Mouse (Mus musculus): ENCODE results near the gene Hap1. TPM values are rescaled to one million over a fixed set of nuclear protein-coding genes. Genes with fewer than 3 reads are reported as not detected.
"Not testable (repeated sequence)": the region's sequence is repeated elsewhere in the genome, so short reads cannot be mapped to it uniquely, and the experiment has no call there.

Hap1 gene
- total RNA-seq, 2 experiments from 2014 or later, result 3.1 to 4.1 TPM

GRCm38 (mm10) chr11:100389931-100390445, 34.1 kb upstream of the Hap1 start:
- DNase-seq, result peak; percentile 71

DNA sequence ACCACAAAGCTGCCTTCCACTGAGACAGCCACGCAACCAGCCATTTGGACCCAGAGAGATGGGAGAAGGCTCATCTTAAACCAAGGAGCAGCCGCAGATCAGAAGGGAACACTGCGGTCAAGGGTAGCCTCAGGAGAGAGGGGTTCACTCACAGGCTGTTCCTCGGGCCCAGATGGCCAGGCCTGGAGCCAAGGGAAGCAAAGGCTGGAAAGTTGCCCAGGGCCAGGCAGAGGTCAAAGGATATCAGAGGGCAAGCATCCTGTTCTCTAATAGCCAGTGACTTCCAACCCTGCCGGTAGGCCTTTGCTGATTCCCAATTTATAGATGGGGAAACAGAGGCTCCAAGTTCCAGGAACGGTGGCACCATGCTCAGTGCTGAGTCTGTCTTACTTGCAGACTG, 32.7 kb upstream of the Hap1 start:
- DNase-seq, result peak; percentile 83

GRCm38 (mm10) chr11:100387589-100388375, 31.9 kb upstream of the Hap1 start:
- DNase-seq, result peak; percentile 86

DNA sequence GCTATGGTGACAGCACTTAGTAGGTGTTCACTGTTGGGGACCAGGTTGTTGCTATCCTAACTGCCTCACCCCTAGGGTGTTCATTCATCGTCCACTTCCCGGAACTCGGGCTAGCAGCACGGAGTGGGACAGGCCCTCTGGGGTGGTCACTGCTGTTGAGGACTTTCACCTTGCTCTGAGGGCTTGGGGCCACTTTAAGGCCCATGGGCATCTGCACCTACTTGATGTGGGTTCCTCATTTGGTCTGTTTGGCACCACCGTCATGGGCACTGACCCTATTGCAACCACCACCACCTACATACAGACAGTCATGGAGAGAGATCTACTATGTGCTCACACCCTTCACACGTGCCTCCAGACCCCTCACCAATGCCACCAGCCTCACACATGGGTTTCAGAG, 31.2 kb upstream of the Hap1 start:
- no peak for DNase-seq

GRCm38 (mm10) chr11:100386586-100386985, 30.7 kb upstream of the Hap1 start:
- no peak for DNase-seq

DNA sequence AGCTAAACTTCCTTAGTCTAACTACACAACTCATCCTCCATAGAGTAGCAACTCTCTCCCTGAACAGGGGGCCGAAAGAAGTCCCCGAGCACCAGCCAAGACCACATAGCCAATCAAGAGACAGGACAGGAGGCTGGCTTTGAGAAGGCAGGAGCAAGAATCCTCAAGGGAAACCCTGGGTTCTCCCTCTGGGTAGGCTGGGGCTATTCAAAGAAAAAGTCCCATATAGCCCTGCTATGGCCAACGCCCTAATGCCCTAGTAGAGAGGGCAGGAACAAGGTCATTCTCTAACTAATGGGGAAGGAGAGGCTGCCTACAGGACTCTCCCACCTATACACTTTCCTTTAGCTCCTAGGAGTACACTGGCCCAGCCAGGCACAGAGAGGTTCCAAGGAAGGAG, 29.1 kb upstream of the Hap1 start:
- no peak for DNase-seq

- DNase-seq, result no peak
These were observed 26.8 kb upstream of the Hap1 start for GRCm38 (mm10) chr11:100382682-100383081.

GRCm38 (mm10) chr11:100379311-100379710, 23.4 kb upstream of the Hap1 start:
- no peak for DNase-seq

- DNase-seq, result no peak
These were observed 22.5 kb upstream of the Hap1 start for GRCm38 (mm10) chr11:100378446-100378845.

- DNase-seq, result no peak
These were observed 22.1 kb upstream of the Hap1 start for GRCm38 (mm10) chr11:100377989-100378388.

DNA sequence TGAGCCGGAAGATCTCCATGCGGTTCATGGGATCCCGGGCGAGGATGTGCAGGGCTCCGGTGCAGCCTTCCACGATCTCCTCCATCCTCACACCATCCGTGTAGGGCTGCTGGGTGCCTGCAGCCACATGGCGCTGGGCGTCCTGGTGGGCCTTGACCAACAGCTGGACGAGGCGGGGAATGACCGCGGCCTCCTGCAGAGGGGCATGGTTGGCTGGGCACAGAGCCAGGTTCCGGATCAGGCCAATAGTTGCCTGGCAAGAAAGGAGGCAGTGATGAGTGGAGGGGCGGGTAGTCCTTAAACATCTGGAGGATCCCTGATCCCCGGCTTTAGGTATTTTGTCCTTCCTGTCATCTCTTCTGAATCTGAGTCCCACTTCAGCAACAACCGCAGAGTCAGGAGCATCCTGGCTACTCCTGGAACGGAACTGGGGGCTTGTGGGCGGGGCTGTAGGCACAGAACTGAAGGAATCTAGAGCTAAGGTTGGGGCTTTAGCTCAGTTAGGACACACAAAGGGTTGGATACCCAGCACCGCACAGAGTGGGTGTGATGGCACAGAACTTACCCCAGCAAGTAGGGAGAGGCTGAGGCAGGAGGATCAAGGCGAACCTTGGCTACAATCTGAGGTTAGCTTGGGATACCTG, 20.9 kb upstream of the Hap1 start:
- no peak for DNase-seq

GRCm38 (mm10) chr11:100376005-100376404, 20.1 kb upstream of the Hap1 start:
- no peak for DNase-seq

- no peak for DNase-seq
These were observed 19.2 kb upstream of the Hap1 start for GRCm38 (mm10) chr11:100375127-100375526.

- DNase-seq, result no peak
These were observed 16.1 kb upstream of the Hap1 start for GRCm38 (mm10) chr11:100371981-100372558.

- no peak for DNase-seq
These were observed 13.9 kb upstream of the Hap1 start for GRCm38 (mm10) chr11:100369822-100370221.

DNA sequence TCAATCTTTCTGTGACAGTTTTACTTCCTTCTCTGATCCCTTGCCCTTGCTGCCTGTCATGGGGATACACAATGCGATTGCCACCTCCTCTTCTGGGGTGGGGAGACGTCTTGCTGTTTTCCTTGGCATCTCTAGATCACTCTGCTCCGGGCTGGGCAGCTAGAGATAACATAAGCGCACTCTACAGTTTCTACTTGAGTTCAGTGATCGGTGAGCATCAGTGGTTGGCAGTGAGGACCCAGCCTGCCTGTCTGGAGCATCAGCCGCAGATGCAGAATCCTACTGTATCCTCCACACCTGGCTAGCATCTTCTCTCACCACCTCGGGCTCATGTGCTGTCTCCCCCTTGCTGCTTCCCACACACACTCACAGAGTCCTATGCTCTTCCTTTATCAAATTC, 13.2 kb upstream of the Hap1 start:
- DNase-seq, result no peak

GRCm38 (mm10) chr11:100362979-100363562, 7.1 kb upstream of the Hap1 start:
- DNase-seq, result peak; percentile 83

GRCm38 (mm10) chr11:100362209-100362978, 6.5 kb upstream of the Hap1 start:
- peak; percentile 87 for DNase-seq

DNA sequence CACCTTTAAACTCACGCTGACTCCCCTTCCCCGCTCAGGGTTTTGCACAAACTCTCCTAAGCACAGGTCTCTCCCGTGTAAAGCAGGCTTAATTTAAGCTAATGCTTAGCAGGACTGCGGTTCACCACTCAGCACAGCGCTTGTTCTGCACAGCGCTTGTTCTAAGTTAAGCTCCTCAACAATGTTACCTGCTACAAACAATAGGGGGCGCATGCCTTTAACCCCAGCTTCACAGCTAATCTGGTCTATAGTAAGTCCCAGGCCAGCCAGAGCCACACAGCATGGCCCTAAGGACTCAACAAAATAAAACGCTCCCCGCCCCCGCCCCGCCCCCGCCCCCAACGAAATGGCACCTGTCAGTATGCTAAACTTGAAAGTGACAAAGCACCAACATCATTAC, 5.1 kb upstream of the Hap1 start:
- not testable (repeated sequence) for DNase-seq

- no peak for DNase-seq
These were observed 4.2 kb upstream of the Hap1 start for GRCm38 (mm10) chr11:100360175-100360574.

DNA sequence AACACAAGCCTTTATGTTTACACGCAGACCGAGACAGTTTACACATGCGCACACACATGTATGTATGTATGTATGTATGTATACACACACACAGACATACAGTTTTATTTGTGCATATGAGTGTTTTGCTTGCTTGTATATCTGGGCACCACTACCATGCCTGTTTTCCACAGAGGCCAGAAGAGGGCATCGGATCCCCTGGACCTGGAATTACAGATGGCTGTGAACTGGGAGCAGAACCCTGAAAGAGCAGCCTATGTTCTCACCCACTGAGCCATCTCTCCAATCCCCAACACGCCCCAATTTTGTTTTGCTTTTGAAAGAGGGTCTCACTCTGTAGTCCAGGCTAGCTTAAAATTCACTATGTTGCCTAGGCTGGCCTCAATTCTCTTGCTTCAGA, 1.5 kb upstream of the Hap1 start:
- no peak for DNase-seq

DNA sequence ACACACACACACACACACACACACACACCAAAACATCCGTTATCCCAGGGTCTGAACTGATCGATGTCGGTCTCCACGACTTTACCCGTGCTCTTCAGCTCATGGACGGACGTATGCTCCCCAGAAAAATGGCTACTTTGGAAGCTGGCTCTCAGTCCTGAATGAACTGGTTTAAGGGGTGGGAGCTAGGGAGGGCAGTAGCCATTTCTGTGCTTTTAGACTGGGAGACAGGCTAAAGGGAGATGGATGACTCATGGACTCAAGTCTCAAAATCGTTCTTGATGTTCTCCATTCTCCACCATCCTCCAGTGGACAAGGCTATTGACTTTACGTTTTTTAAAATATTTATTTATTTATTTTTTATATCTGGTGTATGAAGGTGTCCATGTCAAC, 887 bp upstream of the Hap1 start:
- DNase-seq, result no peak
